Mouse (Mus musculus): ENCODE results near the gene Prss42.

GRCm38 (mm10) chr9:110783611-110784010, 14.4 kb upstream of the Prss42 start:
- TF ChIP-seq CTCF (IDR thresholded peaks at IDR 0.05; ENCODE audit: low read depth, low read length) (no peak), POLR2A (IDR thresholded peaks at IDR 0.05; ENCODE audit: borderline replicate concordance, low read depth, low read length) (no peak)

Measured in bone marrow macrophage, adult 2 months (primary cell).